Mouse (Mus musculus) midbrain, postnatal 0 days (tissue): ENCODE data around the gene Nrap. TPM values are rescaled to one million over a fixed set of nuclear protein-coding genes. Genes with fewer than 3 reads are reported as not detected.

Experiments used
- ATAC-seq: fragments of 200-750 bp; cut with Nextera tagmentation; 2 replicates; pipeline ENCODE4 v1.8.0; 2017; ENCODE audit warnings: moderate number of reproducible peaks, mild to moderate bottlenecking, moderate TSS enrichment, moderate library complexity; ENCODE audit not compliant: low FRiP score
- DNase-seq: peaks from one replicate; pipeline ENCODE4 v3.0.0-alpha.2; 2015; ENCODE audit warnings: low spot score
- H3K27ac ChIP-seq: fragments of 300-500 bp; sonication (generic); 2 replicates; pipeline ENCODE4 v1.5.1; 2014; ENCODE audit warnings: low read depth, mild to moderate bottlenecking, low read length, mixed read lengths
- H3K27me3 ChIP-seq: fragments of 300-500 bp; sonication (generic); 2 replicates; pipeline ENCODE4 v1.6.1; 2014; ENCODE audit warnings: low read length, control low read depth, mixed read lengths; ENCODE audit not compliant: insufficient read depth
- H3K36me3 ChIP-seq: fragments of 300-500 bp; sonication (generic); 2 replicates; pipeline ENCODE4 v1.6.1; 2014; ENCODE audit warnings: low read length, control low read depth, mixed read lengths; ENCODE audit not compliant: insufficient read depth
- H3K4me1 ChIP-seq: fragments of 300-500 bp; sonication (generic); 2 replicates; pipeline ENCODE4 v1.6.1; 2014; ENCODE audit warnings: mild to moderate bottlenecking, control low read depth, antibody characterized with exemption, low read length, mixed read lengths; ENCODE audit not compliant: insufficient read depth
- H3K4me2 ChIP-seq: fragments of 300-500 bp; sonication (generic); 2 replicates; pipeline ENCODE4 v1.6.1; 2014; ENCODE audit warnings: low read depth, mild to moderate bottlenecking, low read length, mixed read lengths; ENCODE audit not compliant: poor library complexity, severe bottlenecking
- H3K4me3 ChIP-seq: fragments of 300-500 bp; sonication (generic); 2 replicates; pipeline ENCODE4 v1.5.1; 2014; ENCODE audit warnings: low read depth, mild to moderate bottlenecking, low read length, moderate library complexity
- H3K9ac ChIP-seq: fragments of 300-500 bp; sonication (generic); replicated peaks from 2 replicates; pipeline ENCODE4 v1.6.1; 2014; ENCODE audit warnings: mild to moderate bottlenecking, low read length, moderate library complexity, mixed read lengths; ENCODE audit not compliant: poor library complexity, severe bottlenecking
- H3K9me3 ChIP-seq: fragments of 300-500 bp; sonication (generic); 2 replicates; pipeline ENCODE4 v1.6.1; 2016; ENCODE audit warnings: low read length, control low read depth
- CTCF ChIP-seq: IDR thresholded peaks from 2 replicates; pipeline ENCODE4 v1.5.1; 2016; ENCODE audit warnings: antibody characterized with exemption, mild to moderate bottlenecking
- WGBS: fragments of 180-500 bp; shearing (Covaris S2); extraction: QIAGEN DNeasy Blood & Tissue Kit; methylation state at CpG from one replicate; pipeline ENCODE4 v1.1.7; 2014; 5-methylcytosine and 5-hydroxymethylcytosine counted together
- polyA plus RNA-seq: library from polyadenylated mRNA; unstranded; fragments of >200 nt; fragmentation: Nextera tagmentation; extraction: Ambion mirVana; gene quantifications from 2 replicates; pipeline ENCODE4 v1.2.1, GENCODE M21; 2015
- total RNA-seq: library from RNA; depleted of rRNA; stranded (reverse); fragments of >200 nt; gene quantifications from 2 replicates; pipeline ENCODE4 v1.2.3, GENCODE M21; 2014

Nrap gene
- total and polyA plus RNA-seq, 2 experiments from 2014 or later, result 0.69 to 0.99 TPM

GRCm38 (mm10) chr19:56321303-56321920 is 68.4 kb downstream of the Nrap start:
- Histone ChIP-seq H3K4me1 (peaks cover 7% of the 10 kb centered on the region; the same call in 1 of the 2 replicates), H3K9ac (no peak overlapping the region), H3K27ac (no peak overlapping the region), H3K27me3 (no peaks in the 10 kb centered on the region), H3K4me2 (no peak overlapping the region), H3K9me3 (no peaks in the 10 kb centered on the region), H3K4me3 (no peak overlapping the region), H3K36me3 (no peaks in the 10 kb centered on the region)
- 78% methylated on average over 12 of the region's 12 CpGs for WGBS
- no peak for TF ChIP-seq CTCF
- ATAC-seq, result no peak
- DNase-seq, result no peak

- no peak overlapping the region for H3K9ac ChIP-seq
- no peak overlapping the region for H3K27ac ChIP-seq
- no peak for ATAC-seq
- no peaks in the 10 kb centered on the region for H3K27me3 ChIP-seq
- peak overlapping the region; percentile 29 for H3K4me2 ChIP-seq
- 24% methylated on average over 26 of the region's 26 CpGs for WGBS
- peak; percentile 21 for DNase-seq
- no peak overlapping the region for H3K4me3 ChIP-seq
- 0 out of 2 replicates have a peak, but pooled peaks cover 7% of the 10 kb centered on the region for H3K4me1 ChIP-seq
- TF ChIP-seq CTCF, result 0 out of 2 replicates have a peak, but pooled peaks have one; percentile 4
- H3K9me3 ChIP-seq, result no peaks in the 10 kb centered on the region
- no peaks in the 10 kb centered on the region for H3K36me3 ChIP-seq
Measured at GRCm38 (mm10) chr19:56320186-56320860, 69.5 kb downstream of the Nrap start.

GRCm38 (mm10) chr19:56319629-56320028 is 70.2 kb downstream of the Nrap start:
- Histone ChIP-seq H3K36me3 (no peaks in the 10 kb centered on the region), H3K4me1 (0 out of 2 replicates have a peak, but pooled peaks cover 7% of the 10 kb centered on the region), H3K9ac (no peak overlapping the region), H3K4me2 (no peak overlapping the region), H3K27ac (no peak overlapping the region), H3K9me3 (no peaks in the 10 kb centered on the region), H3K4me3 (no peak overlapping the region), H3K27me3 (no peaks in the 10 kb centered on the region)
- TF ChIP-seq CTCF, result no peak
- ATAC-seq, result no peak
- WGBS, result 88% methylated on average over 6 of the region's 6 CpGs
- no peak for DNase-seq

GRCm38 (mm10) chr19:56319219-56319618 is 70.6 kb downstream of the Nrap start:
- H3K4me1 ChIP-seq, result 0 out of 2 replicates have a peak, but pooled peaks cover 7% of the 10 kb centered on the region
- ATAC-seq (no peak), DNase-seq (no peak)
- no peaks in the 10 kb centered on the region for H3K9me3 ChIP-seq
- H3K36me3 ChIP-seq, result no peaks in the 10 kb centered on the region
- 91% methylated on average over 7 of the region's 7 CpGs for WGBS
- no peak overlapping the region for H3K27ac ChIP-seq
- no peak for TF ChIP-seq CTCF
- H3K27me3 ChIP-seq, result no peaks in the 10 kb centered on the region
- H3K4me3 ChIP-seq, result no peak overlapping the region
- H3K4me2 ChIP-seq, result no peak overlapping the region
- no peak overlapping the region for H3K9ac ChIP-seq

- no peaks in the 10 kb centered on the region for H3K27me3 ChIP-seq
- 83% methylated on average over 3 of the region's 3 CpGs for WGBS
- H3K36me3 ChIP-seq, result no peaks in the 10 kb centered on the region
- DNase-seq (no peak), ATAC-seq (no peak)
- H3K9me3 ChIP-seq, result no peaks in the 10 kb centered on the region
- no peak for TF ChIP-seq CTCF
- no peak overlapping the region for H3K4me3 ChIP-seq
- 0 out of 2 replicates have a peak, but pooled peaks cover 7% of the 10 kb centered on the region for H3K4me1 ChIP-seq
- H3K9ac ChIP-seq, result no peak overlapping the region
- H3K27ac ChIP-seq, result no peak overlapping the region
- no peak overlapping the region for H3K4me2 ChIP-seq
Measured at GRCm38 (mm10) chr19:56316531-56316930, 73.3 kb downstream of the Nrap start.

- WGBS, result 73% methylated on average over 11 of the region's 11 CpGs
- H3K4me3 ChIP-seq, result no peak overlapping the region
- H3K9me3 ChIP-seq, result no peaks in the 10 kb centered on the region
- no peaks in the 10 kb centered on the region for H3K4me1 ChIP-seq
- no peak overlapping the region for H3K27ac ChIP-seq
- no peak overlapping the region for H3K9ac ChIP-seq
- no peak for TF ChIP-seq CTCF
- no peak for ATAC-seq
- H3K36me3 ChIP-seq, result no peaks in the 10 kb centered on the region
- no peak overlapping the region for H3K4me2 ChIP-seq
- peak; percentile 60 for DNase-seq
- H3K27me3 ChIP-seq, result no peaks in the 10 kb centered on the region
Measured at GRCm38 (mm10) chr19:56300835-56301234, 89.0 kb downstream of the Nrap start.
